Mouse (Mus musculus) kidney, postnatal 4 days (tissue): ENCODE measurements at regions not wholly inside any gene's neighbourhood (a gene's known extent, or its start where the extent isn't known, plus 50 kb on each side); places are given as distances from the start of the nearest gene placed in this dataset.

Source experiments
- DNase-seq, 2 experiments: peaks; one replicate each; pipeline ENCODE4 v3.0.0; 2021; ENCODE audit warnings: mixed read lengths in 2 of 2

GRCm38 (mm10) chr11:64369516-64369915 lies 65.6 kb upstream of the Hs3st3a1 start:
- DNase-seq: no peak

- no peak for DNase-seq
Observed at GRCm38 (mm10) chr11:64335456-64335855, 99.7 kb upstream of the Hs3st3a1 start.

GRCm38 (mm10) chr11:64332406-64332805 lies 102.7 kb upstream of the Hs3st3a1 start:
- DNase-seq: no peak

- no peak for DNase-seq
Observed at GRCm38 (mm10) chr11:64331811-64332210, 103.3 kb upstream of the Hs3st3a1 start.

DNA sequence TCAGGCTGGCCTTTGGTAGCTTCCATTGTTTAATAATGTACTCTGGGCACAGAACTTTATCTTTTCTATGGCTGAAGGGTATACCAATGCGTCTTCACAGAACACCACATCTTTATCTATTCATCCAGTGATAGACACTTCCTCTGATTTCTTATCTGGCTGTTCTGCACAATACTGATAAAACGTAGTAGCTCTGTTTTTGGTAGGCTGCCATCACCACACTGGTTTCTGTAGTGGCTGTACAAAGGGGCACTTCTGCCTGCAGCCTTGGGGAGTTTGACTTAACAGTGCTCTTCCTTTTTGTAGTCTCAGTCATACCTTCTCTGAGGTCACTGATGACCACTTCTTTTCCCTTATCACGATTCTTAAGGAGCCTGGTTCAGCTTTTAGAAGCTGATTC lies 106.0 kb upstream of the Hs3st3a1 start:
- DNase-seq: no peak

DNA sequence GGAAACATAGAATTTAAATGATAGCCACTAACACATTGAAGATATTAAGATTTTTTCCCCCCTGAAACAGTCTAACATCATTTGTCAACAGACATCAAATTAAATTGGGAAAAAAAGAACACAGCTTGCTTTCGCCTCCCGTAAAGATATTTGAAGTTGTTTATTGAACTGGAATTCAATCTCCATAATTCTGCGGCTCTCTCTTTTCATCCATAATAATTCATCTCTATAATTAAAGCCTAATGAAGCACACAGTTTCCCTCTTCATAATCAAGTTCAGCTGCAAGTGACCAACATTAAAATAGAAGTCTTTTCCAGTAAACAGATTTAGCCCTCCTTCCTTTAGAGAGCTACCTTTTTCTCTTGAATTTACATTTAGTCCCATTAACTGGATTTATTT lies 107.4 kb upstream of the Hs3st3a1 start:
- DNase-seq: no peak

DNA sequence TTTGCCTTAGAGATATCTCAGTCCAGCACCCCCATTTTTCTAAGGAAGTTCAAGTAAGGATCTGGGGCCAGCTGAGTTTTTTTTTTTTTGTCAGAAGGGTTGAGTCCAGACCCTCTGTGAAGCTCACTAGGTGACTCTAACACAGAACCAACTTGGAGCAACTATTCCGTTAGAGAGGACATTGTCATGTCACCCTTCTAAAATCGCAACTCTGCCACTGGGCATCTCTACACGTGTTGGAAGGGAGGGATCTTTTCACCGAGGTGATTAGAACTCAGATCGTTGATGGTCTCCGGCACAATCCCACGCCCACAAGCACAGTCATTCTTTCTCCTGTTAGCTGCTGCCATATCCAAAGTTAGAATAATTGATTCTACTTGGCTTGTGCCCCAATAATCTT lies 108.5 kb upstream of the Hs3st3a1 start:
- no peak for DNase-seq

GRCm38 (mm10) chr11:64321900-64322425 lies 113.2 kb upstream of the Hs3st3a1 start:
- no peak for DNase-seq

- DNase-seq: no peak
Observed at GRCm38 (mm10) chr11:64317458-64317857, 117.7 kb upstream of the Hs3st3a1 start.

GRCm38 (mm10) chr11:64314997-64315396 lies 120.1 kb upstream of the Hs3st3a1 start:
- DNase-seq: peak in 1 of 2 experiments; percentile 7

DNA sequence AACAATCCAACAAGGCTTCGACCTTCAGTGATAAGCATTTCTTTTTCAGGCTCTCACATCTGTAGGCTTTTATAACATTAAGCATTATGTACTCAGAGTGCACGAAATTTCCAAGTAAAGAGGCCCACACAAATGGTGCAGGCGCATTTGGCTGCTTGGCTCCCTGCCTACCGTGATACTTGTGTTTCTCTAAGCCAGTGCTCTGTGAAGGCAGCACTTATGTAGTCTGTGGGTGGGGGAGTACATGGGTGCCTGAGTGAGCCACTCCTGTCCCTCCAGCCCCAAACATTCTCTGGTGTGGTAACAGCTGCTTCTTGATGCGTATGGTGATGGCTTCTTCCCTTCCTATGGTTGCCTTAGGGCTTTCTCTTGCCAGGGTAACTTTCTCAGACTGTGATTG lies 121.9 kb upstream of the Hs3st3a1 start:
- DNase-seq: no peak

DNA sequence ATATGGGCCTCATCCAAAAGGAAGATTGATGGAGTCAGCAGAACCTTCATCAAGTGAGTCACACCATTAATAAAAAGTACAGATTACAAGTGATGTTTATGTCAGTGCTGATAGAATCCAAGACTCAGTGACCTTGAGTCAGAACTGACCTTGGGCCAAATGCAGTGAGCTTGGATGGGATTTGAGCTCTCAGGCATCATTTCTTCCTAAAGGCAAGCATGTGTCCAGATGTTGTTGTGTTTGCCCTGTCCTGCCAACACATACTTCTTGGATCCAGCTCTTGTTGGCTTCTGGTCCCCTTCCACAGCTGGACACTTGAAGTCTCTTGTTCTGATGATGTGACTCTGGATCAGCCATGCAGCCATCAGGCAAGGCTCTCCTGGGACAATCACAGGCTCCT lies 125.3 kb upstream of the Hs3st3a1 start:
- DNase-seq: no peak

DNA sequence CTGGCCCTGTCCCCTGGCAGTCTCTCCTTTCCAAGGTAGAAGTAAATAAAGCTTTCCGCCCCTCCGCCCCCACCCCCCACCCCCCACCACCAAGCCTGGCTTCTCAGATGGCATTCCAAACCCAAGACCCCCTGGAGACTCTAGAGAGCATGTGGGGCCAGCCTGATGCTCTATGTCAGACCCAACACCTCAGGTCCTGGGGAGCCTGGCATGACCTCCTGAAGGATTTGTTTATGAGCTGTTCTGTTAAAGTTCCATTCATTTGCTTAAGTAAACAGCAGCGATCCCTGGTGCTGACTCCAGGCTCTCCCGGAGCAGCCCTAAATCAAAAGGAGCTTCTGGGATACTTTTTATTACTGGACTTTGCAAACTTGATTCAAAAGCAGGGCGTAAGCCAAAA lies 137.3 kb upstream of the Hs3st3a1 start:
- DNase-seq: no peak

DNA sequence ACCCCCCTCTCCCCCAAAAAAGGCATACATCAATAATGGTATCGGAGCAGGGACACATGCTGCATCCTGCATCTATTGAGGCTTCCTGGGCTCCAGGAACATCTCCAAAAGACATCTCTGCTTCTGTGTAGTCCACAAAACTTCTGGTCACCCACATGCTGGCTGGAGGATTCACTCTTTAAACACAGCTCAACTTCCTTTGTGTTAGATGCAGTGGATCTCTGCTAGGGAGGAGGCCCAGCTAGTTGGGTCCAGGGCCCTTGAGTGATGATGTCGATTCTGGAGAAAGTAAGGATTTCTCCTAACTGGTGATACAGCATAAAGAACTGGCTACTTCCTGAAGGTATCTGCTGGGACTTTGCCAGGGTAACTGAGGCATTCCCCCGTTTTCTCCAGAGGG lies 146.9 kb upstream of the Hs3st3a1 start:
- no peak for DNase-seq

GRCm38 (mm10) chr11:64287499-64287898 lies 147.6 kb upstream of the Hs3st3a1 start:
- no peak for DNase-seq

GRCm38 (mm10) chr11:64281781-64282180 lies 153.4 kb upstream of the Hs3st3a1 start:
- DNase-seq: no peak

GRCm38 (mm10) chr11:64278259-64279003 lies 156.7 kb upstream of the Hs3st3a1 start:
- DNase-seq: peak in 1 of 2 experiments; percentile 5

- DNase-seq: no peak
Observed at GRCm38 (mm10) chr11:64273726-64274125, 161.4 kb upstream of the Hs3st3a1 start.

- no peak for DNase-seq
Observed at GRCm38 (mm10) chr11:64273214-64273613, 161.9 kb upstream of the Hs3st3a1 start.

GRCm38 (mm10) chr11:64268121-64268520 lies 167.0 kb upstream of the Hs3st3a1 start:
- DNase-seq: no peak

DNA sequence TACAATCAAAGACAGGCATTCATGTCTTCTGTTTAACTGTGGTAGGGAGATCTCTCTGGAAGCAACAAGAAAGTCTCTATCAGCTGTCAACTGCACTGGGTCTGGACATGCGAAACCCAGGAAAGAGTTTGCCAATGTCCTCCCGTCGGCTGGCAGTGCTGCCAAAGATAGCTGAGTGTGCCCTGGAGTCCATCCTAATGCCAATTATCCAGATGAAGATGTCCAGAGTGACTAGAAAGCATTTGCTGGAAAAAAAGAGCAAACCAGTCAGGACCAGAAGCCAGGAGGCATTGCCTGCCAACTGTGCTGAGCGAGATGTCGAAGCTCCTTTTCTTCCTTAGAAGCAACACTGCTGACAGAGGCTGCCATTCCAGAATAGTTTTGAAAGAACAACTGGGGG lies 167.6 kb upstream of the Hs3st3a1 start:
- DNase-seq: no peak

DNA sequence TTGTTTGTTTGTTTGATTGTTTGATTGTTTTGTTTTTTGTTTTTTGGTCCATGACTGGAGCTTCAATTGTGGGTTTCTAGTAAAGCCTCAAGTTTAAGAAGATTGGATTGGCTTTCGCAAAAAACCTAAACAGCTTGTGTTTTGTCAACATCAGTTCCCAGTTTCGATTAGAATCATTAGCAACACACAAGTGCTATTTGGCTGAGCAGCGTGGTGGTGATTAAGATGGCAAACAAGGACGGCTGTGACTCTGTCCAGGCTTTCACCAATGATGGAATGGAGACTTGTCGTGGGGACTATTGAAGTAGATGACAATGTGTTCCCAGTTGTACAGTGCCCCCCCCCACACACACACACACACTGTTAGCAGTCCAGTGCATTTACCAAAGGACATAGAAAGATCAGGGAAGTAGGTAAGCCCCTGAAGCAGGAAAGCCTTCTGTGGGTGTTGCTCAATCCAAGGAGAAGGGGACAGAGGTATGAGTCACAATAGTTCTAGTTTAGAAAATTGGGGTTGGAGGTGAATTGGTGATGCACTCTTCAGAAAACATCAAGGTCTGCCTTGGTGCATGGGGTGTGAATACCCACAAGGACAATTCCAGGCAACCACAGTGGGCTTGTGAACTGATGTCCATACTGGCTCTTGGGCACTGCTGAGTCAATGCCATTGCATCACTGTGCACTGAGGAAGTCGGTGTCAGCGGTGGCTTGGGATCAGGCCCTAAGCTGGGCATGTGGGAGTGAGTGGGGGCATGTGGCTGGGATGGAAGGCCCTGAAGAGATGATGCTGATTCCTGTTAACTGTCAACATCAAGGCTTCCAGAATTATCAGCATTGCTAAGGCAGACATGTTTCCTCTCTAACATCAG lies 174.5 kb upstream of the Cox10 start:
- no peak for DNase-seq

DNA sequence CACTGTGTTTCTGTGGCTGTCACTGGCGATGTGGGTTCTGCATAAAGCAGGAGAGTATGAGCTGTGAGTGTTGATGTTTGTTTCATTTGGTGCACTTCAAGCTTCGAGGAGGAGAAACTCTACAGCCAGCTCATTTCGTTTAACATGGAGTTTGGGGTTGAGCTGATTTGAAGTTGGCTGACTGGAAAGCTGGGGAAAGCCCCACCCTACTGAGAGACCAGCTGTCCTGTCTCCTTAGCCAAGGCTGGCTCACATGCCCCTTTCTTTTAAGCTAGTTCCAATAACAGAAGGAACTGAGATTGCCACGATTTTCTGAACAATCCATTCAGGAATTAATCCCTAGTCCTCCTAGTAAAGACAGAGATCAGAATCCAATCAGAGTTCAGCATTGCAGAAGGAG lies 157.6 kb upstream of the Cox10 start:
- no peak for DNase-seq

DNA sequence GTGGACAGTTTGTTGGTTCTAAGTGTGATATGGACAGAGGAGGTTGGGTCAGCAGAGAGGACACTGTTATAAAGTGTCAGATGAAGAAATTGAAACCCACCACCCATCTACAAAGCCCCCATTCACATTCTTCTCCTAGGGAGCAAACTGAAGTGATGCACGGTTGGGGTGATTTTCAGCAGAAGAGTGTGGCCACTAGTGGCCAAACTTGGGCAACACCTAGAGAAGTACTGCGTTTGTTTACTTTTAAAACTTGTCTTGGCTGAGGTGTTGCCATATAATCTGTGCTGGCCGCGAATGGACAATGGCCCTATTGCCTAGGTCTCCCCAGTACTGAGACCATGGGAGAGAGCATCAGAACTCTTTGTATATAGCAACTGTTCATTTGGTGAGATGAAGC lies 150.8 kb upstream of the Cox10 start:
- no peak for DNase-seq
